Mouse (Mus musculus): Measurements from ENCODE around the gene Fkbp14.

The Fkbp14 gene

DNA sequence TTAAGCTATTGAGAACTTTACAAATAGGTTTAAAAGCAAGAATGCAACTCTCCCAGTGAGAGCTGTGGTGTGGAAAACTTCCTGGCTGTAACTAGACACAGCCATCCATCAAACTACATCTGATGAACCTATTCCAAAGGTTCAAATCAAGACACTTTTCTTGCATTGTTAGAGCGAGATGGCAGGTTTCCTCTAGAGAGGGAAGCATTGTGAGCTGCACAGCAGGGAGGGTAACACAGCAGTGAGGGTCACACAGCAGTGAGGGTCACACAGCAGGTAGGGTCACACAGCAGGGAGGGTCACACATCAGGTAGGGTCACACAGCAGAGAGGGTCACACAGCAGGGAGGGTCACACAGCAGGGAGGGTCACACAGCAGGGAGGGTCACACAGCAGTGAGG is 8.9 kb downstream of the Fkbp14 start:
- no peak for DNase-seq (ENCODE audit: low read depth, low spot score)

- no peak for DNase-seq (ENCODE audit: low read depth, low spot score)
Observed at GRCm38 (mm10) chr6:54587683-54588082, 9.4 kb downstream of the Fkbp14 start.

- DNase-seq (ENCODE audit: low read depth, low spot score), result no peak
Observed at GRCm38 (mm10) chr6:54586911-54587310, 10.2 kb downstream of the Fkbp14 start.

- DNase-seq (ENCODE audit: low read depth, low spot score), result no peak
Observed at GRCm38 (mm10) chr6:54586175-54586574, 10.9 kb downstream of the Fkbp14 start.

DNA sequence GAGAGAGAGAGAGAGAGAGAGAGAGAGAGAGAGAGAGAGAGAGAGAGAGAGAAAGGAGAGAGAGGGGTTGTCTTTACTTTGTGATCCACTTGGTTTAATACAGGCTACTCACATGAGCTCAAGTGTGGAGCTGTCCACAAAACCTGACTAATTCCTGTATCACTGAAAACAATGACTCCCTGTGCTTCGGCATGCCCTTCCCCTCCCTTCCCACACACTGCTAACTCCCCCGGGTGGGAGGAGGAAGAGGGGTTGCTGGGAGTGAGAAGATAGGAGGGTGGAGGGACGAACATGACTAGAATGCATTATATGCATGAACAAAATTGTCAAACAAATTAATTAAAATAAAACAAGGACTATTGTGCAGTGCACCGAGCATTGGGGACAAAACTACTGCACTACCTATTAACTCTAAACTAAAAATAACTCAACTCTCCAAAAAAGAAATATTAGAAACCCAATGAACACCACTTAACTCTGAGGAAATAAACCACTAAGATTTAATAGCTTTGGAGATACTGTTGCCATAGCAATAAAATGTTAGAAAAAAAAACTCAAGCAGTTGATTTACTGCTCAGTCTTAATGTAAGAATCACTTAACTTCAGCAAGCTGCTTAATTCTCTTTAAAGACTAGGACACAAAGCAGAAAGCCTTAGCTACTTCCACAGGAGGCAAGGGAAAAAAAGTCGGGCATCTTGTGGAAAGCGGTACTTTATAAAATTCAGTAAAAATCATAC is 23.7 kb downstream of the Fkbp14 start:
- DNase-seq (ENCODE audit: low read depth, low spot score), result no peak

DNA sequence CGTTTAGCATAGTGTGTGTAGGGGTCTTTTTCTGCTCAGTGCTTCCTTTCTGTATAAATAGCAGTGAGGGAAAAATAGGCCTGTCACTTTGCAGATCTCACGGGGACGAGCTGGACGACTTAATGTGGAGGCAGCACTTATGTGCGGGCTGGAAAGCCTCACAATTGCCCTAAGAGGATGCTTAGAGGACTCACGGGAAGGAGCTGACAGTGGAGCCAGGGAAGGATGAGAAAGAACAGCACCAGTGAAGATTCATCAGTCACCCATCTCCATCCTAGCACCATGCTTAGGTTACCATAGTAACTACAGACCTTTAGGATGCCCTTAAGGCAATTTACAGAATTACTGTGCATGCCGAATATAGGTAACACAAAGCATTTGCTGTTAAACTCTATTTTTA is 27.3 kb downstream of the Fkbp14 start:
- DNase-seq (ENCODE audit: low read depth, low spot score), result no peak

DNA sequence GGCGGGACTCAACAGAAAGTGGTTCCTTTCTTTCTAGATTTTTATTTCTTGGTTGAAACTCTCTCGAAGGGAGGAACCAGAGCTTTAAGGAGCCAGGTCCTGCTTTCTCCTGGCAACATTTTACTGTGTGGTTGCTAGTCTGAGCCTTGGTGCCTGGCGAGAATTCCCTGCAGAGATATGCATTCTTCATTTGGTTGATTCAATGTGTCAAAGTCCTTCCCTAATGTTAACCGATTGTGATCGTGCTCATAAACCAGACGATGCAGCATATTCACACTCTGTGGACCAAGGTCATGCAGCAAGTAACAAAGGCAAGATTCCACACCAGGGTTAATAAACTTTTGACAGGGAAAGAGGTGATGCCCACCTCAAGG is 30.6 kb downstream of the Fkbp14 start:
- no peak for DNase-seq (ENCODE audit: low read depth, low spot score)

GRCm38 (mm10) chr6:54565665-54566545 is 31.2 kb downstream of the Fkbp14 start, which contains the start of gene Scrn1:
Scrn1 (minus strand) TSS chr6:54566489.
- DNase-seq (ENCODE audit: low read depth, low spot score), result peak; percentile 58

- no peak for DNase-seq (ENCODE audit: low read depth, low spot score)
Observed at GRCm38 (mm10) chr6:54565012-54565411, 32.1 kb downstream of the Fkbp14 start.

DNA sequence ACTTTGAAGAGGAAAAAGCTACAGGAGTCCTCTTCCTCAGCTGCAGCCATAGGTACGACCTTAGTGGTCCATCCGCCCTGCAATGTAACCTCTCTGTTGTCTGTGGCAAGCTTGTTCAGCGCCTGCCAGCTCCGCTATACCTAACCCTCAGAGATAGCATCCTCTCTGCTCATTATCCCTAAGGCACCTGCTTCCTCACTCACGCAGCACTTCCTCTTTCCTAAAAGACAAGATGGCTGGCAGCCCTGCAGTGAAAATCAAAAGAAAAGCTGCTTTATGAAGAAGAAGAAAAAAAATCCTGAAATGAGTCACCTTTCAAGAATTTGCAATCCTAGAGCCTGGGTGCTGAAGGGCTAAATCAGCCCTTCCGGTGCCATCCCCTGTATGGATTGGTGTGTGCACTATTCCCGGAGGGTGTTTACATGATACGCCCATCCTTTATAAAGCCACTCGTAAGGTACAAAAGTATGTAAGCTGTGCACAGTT is 32.6 kb downstream of the Fkbp14 start:
- DNase-seq (ENCODE audit: low read depth, low spot score), result no peak

DNA sequence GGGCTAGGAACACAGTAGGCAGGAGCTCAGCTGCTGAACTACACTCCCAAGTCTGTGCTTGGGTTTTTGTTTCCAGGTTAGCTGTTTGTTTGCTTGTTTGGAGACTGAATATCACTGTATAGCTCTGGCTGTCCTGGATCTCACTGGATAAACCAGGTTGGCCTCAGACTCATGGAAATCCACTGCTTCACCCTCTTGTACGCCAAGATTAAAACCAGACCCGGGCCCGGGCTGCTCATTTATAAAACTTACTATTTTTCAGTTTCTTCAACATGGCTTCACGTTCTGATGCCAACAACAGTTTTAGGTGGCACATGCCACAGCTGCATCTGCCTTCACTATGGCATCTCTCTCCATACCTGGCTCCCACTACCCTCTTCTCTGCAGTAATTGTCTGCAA is 33.5 kb downstream of the Fkbp14 start:
- no peak for DNase-seq (ENCODE audit: low read depth, low spot score)

- no peak for DNase-seq (ENCODE audit: low read depth, low spot score)
Observed at GRCm38 (mm10) chr6:54562018-54562809, 34.9 kb downstream of the Fkbp14 start.

GRCm38 (mm10) chr6:54558466-54558865 is 38.6 kb downstream of the Fkbp14 start:
- no peak for DNase-seq (ENCODE audit: low read depth, low spot score)

DNA sequence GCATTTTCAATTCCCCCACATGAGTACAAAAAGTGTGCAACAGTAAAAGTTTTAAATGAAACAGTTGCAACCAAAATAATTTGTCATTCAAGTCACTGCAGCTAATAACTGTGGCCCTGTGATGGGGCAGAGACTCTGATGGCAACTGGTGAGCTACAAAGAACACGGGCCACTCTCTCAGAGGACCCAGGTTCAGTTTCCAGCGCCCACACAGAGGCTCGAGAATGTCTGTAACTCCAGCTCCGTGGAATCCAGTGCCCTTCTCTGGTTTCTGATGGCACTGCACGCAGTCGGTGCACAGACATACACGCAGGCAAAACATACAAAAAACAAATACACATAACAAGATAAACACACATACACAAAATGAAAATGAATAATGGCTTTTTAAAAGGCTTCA is 39.4 kb downstream of the Fkbp14 start:
- no peak for DNase-seq (ENCODE audit: low read depth, low spot score)

DNA sequence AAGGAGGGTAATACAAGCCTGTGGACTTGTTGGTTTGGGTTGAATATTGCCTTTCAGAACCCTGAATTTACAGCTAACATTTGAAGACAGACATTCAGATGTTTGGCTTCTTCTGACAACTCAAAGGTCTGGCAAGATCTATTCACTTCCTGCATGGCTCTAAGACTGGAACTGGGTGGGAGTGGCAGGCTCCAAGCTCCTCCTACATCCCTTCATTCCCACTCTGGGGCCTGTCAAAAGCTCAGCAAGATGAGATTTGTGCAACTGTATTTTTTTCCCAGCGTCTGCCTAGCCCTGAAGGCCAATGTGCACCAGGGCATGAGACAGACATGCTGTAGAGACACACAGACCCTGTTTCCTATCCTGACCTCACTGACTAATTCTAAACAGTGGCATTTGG is 41.3 kb downstream of the Fkbp14 start:
- DNase-seq (ENCODE audit: low read depth, low spot score), result no peak

DNA sequence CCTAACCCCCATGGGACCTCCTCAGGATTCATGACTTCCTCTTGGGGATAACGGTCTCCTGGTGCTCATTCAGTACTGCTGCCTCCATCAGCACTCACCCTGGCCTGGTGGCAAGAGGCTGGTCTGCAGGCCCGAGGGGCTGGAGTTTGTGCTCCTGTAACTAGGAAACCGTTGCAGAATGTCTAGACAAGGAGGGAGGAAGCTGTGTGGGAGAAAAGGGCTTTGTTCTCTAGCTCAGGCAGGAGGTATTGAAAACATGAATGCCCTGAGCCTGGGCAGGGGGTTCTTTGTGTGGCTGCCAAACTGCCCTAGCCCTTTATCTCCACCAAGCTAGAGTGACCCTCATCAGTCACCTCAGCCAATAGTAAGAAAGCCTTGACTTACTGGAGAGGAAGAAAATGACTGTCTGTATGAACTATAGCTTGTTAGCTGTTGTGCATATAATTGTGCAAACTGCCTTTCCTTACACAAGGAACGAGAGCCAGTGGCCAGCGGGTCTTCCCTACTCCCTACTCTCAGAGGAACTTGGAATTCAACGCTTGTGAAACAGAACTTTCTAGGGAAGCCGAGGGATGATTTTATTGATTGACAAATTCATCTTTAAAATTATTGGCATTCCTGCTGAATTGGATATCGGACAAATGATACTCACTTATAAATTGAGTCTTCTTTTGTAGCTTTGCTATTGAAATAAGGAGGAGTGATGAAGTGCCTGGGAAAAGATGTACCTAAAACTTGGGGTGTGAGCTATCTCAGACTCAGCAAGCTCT is 42.6 kb downstream of the Fkbp14 start:
- DNase-seq (ENCODE audit: low read depth, low spot score), result peak; percentile 50

GRCm38 (mm10) chr6:54553632-54554031 is 43.5 kb downstream of the Fkbp14 start:
- DNase-seq (ENCODE audit: low read depth, low spot score), result no peak

DNA sequence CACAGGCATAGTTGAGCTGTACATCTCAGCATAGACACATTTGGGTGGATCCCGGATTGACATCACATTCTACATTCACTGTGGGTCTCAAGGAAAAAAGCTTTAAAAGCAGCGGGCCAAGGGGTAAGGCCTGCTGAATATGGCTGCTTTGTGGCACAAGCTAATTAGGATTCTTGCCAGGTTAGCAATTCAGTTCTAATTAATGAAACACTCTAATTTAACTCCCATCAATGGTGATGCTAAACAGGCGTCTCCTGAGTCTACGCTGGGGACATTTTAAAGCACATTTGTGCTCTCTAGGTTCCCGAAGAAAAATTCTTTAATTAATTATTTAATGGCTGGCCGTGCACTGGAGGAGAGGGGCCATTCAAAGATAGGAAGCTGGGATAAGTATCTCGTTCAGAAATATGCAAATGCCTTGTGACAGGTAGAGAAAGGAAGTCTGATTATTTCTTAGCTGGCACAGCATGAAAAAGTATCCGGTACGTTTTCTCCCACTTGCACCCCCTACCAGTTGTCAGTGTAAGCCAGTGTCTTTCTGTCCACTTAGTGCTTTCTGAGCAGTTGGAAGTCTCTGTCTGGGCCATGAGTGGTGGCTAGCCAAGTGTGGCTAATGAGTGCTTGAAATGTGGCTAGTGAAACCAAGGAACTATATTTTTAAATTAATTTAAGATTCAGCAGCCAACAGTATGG is 44.2 kb downstream of the Fkbp14 start:
- DNase-seq (ENCODE audit: low read depth, low spot score), result no peak

DNA sequence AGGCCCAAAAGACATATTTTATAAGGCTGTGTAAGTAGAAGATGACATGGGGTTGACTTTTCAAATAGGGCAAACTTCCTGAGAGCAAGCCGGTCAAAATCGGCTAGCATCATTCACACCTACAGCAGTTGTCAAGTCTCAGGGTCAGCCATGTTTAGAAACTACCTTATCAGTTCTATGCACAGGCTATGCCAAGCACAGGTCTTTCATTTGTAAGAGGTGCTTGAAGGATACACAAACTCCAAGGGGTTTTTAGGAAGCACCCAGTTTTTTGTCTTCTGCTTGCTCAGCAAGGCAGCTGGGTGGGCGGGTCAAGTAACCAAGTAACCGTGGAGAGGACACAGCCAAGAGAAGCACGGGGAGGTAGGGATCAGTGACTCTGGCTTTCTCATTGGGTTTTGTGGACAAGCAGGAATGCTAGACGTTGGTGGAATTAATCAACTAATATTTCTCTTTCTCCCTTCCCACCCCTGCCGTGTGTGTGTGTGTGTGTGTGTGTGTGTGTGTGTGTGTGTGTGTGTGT is 46.2 kb downstream of the Fkbp14 start:
- no peak for DNase-seq (ENCODE audit: low read depth, low spot score)

DNA sequence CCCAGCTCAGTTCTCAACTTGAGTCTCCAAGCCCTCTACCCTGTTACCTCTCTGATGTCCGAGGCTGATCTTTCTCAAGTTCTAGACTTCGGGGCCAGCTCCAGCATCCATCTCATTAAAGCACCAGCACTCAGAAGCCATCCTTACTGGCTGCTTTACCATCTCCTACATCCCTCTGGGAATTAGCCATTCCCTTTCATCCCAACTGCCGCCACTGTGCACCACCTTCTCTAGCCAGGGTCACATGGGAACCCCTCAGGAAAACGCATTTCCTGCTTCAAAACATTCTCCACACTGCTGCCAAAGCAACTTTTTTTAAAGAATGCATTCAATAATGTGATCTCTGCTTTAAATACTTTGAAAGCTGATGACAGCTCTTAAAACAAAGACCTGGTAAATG is 47.8 kb downstream of the Fkbp14 start:
- no peak for DNase-seq (ENCODE audit: low read depth, low spot score)
